Comparison of ENCODE assay signal across 12 mouse cellular contexts in the genomic region with DNA sequence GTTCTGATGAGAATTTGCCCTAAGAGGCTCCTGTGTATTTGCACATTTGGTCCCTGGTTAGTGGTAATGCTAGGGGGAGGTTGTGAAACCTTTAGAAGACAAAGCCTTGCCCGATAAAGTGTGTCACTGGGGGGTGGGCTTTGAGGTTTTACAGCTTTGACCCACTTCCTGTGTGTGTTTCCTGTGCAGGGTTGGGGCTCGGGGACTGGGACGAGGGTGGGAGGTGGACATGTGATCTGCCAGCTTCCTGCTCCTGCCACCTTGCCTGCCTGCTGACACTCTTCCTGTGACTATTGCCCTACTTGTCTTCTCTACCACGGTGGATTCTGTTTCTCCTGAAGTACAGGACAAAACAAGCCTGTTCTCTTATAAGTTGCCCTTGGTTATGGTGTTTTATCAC.
DNase-seq lines count a peak whose midpoint lies in the region; ATAC-seq and TF ChIP-seq lines count a peak whose summit lies in the region.
"Had no signal": no experiment of that assay in that cellular context is flagged by ENCODE, and none has a peak within 500 bp of the region (broad histone marks: within the 10 kb centered on the region; RNA-seq: fewer than 3 reads in every experiment).

No protein-coding gene starts in this region.

- TF ChIP-seq CTCF in liver, postnatal 0 days (IDR thresholded peaks at IDR 0.05; ENCODE audit: low read depth), result no peak
- no peak for TF ChIP-seq CTCF in small intestine, adult 2 months (IDR thresholded peaks at IDR 0.05; ENCODE audit: extremely low read depth, insufficient read length, insufficient replicate concordance, low read depth, low read length)

- H3K9me3 ChIP-seq in liver, postnatal 0 days (ENCODE audit: low read length), result no peaks in the 10 kb centered on the region
- H3K9me3 ChIP-seq in kidney, embryonic 14.5 days (ENCODE audit: control insufficient read depth, low read length), result no peaks in the 10 kb centered on the region
- H3K9me3 ChIP-seq in midbrain, embryonic 16.5 days (replicated peaks; ENCODE audit: control insufficient read depth, low read length, poor library complexity, severe bottlenecking), result no peaks in the 10 kb centered on the region

- no peak; the same call in 1 of the 2 replicates for TF ChIP-seq EP300 in liver, postnatal 0 days (IDR thresholded peaks at IDR 0.05; ENCODE audit: low read depth)

- H3K27me3 ChIP-seq in liver, postnatal 0 days (ENCODE audit: insufficient read depth, low read length), result no peaks in the 10 kb centered on the region
- H3K27me3 ChIP-seq in small intestine, adult 2 months (ENCODE audit: control insufficient read depth, insufficient read depth, low read length), result no peaks in the 10 kb centered on the region
- H3K27me3 ChIP-seq in kidney, embryonic 14.5 days (ENCODE audit: control insufficient read depth, insufficient read depth, low read length), result no peaks in the 10 kb centered on the region
- H3K27me3 ChIP-seq in midbrain, embryonic 16.5 days (ENCODE audit: control insufficient read depth, insufficient read depth, low read depth, low read length), result no peaks in the 10 kb centered on the region

- H3K9ac ChIP-seq in liver, postnatal 0 days (replicated peaks), result no peak overlapping the region
- H3K9ac ChIP-seq in kidney, embryonic 14.5 days (ENCODE audit: low read depth, low read length), result no peak overlapping the region
- no peak overlapping the region for H3K9ac ChIP-seq in midbrain, embryonic 16.5 days (ENCODE audit: low read depth, low read length)

- peaks cover 4% of the 10 kb centered on the region; the same call in 1 of the 2 replicates for H3K4me1 ChIP-seq in liver, postnatal 0 days (ENCODE audit: insufficient read depth)
- H3K4me1 ChIP-seq in small intestine, adult 2 months (ENCODE audit: control insufficient read depth, insufficient read depth, insufficient read length, low read length), result no peaks in the 10 kb centered on the region
- H3K4me1 ChIP-seq in kidney, embryonic 14.5 days (ENCODE audit: control insufficient read depth, insufficient read depth, low read length), result no peaks in the 10 kb centered on the region
- H3K4me1 ChIP-seq in midbrain, embryonic 16.5 days (ENCODE audit: control insufficient read depth, insufficient read depth, low read length), result no peaks in the 10 kb centered on the region

- DNase-seq in testis, postnatal 10 days (ENCODE audit: low spot score), result peak; percentile 33
- no peak for DNase-seq in testis, postnatal 14 days (ENCODE audit: low spot score)
- DNase-seq in liver, postnatal 0 days, result peak; percentile 47
- DNase-seq in thymus, postnatal 4 days, result peak; percentile 84
- DNase-seq in left cerebral cortex, postnatal 25 days (ENCODE audit: low spot score in 2 of 2), result no peak
- DNase-seq: adrenal gland, postnatal 10 days; cerebellum, postnatal 36 days; right cerebral cortex, adult 18-20 months had no signal

- H3K4me3 ChIP-seq in liver, postnatal 0 days (ENCODE audit: low read depth, low read length), result no peak overlapping the region
- no peak overlapping the region for H3K4me3 ChIP-seq in small intestine, adult 2 months (ENCODE audit: low read depth, low read length)
- H3K4me3 ChIP-seq in kidney, embryonic 14.5 days (ENCODE audit: low read length), result no peak overlapping the region
- no peak overlapping the region for H3K4me3 ChIP-seq in midbrain, embryonic 16.5 days (ENCODE audit: low read depth, low read length)
- H3K4me3 ChIP-seq: erythroblast, embryonic 14.5 days had no signal

- H3K27ac ChIP-seq in liver, postnatal 0 days (ENCODE audit: low read depth), result no peak overlapping the region
- peak overlapping the region; percentile 26; the same call in 1 of the 2 replicates for H3K27ac ChIP-seq in small intestine, adult 2 months (ENCODE audit: insufficient read depth, low read depth, low read length)
- no peak overlapping the region for H3K27ac ChIP-seq in kidney, embryonic 14.5 days (ENCODE audit: low read depth, low read length)
- H3K27ac ChIP-seq in midbrain, embryonic 16.5 days (ENCODE audit: low read length), result no peak overlapping the region

- intact Hi-C loops in left cerebral cortex, postnatal 25 days (cut with DNase I), result no loop called here

- no peak overlapping the region for H3K4me2 ChIP-seq in liver, postnatal 0 days (ENCODE audit: low read depth, low read length)
- no peak overlapping the region for H3K4me2 ChIP-seq in kidney, embryonic 14.5 days (replicated peaks; ENCODE audit: low read depth, low read length)
- no peak overlapping the region for H3K4me2 ChIP-seq in midbrain, embryonic 16.5 days (ENCODE audit: low read length)

- TF ChIP-seq POLR2A in small intestine, adult 2 months (IDR thresholded peaks at IDR 0.05; ENCODE audit: low read depth, low read length), result no peak

- WGBS in liver, postnatal 0 days (ENCODE audit: insufficient replicate concordance), result 19% methylated on average over 4 of the region's 4 CpGs
- 53% methylated on average over 4 of the region's 4 CpGs for WGBS in small intestine, adult 2 months
- 9% methylated on average over 4 of the region's 4 CpGs for WGBS in kidney, embryonic 14.5 days
- 77% methylated on average over 4 of the region's 4 CpGs for WGBS in midbrain, embryonic 16.5 days

- ATAC-seq in liver, postnatal 0 days, result peak; percentile 41; the same call in 1 of the 2 replicates
- no peak for ATAC-seq in kidney, embryonic 14.5 days (ENCODE audit: low FRiP score, low TSS enrichment)
- ATAC-seq in midbrain, embryonic 16.5 days, result no peak

- no peaks in the 10 kb centered on the region for H3K36me3 ChIP-seq in liver, postnatal 0 days (replicated peaks; ENCODE audit: insufficient read depth, low read length)
- no peaks in the 10 kb centered on the region for H3K36me3 ChIP-seq in small intestine, adult 2 months (ENCODE audit: control insufficient read depth, insufficient read depth, low read length)
- H3K36me3 ChIP-seq in kidney, embryonic 14.5 days (ENCODE audit: control insufficient read depth, insufficient read depth, low read length), result no peaks in the 10 kb centered on the region
- no peaks in the 10 kb centered on the region for H3K36me3 ChIP-seq in midbrain, embryonic 16.5 days (ENCODE audit: control insufficient read depth, insufficient read depth, low read length)

Comparison
In these comparisons a context has a peak if more than half of its experiments do, and no peak if none do; other contexts are left out.
1. DNase-seq: peak in testis, postnatal 10 days (single experiment), liver, postnatal 0 days (single experiment) and thymus, postnatal 4 days (single experiment); none in testis, postnatal 14 days (single experiment) and left cerebral cortex, postnatal 25 days (0 of 2).